Mouse (Mus musculus) spleen, embryonic (tissue): ENCODE results near the gene Dennd4b.

Experiments used
- CTCF ChIA-PET: fragments of 350-600 bp; sonication (Branson Sonifier 250); formaldehyde crosslinking; loops from one replicate; lab custom pipeline; 2022; lab: Charles Lee

Gene Dennd4b

DNA sequence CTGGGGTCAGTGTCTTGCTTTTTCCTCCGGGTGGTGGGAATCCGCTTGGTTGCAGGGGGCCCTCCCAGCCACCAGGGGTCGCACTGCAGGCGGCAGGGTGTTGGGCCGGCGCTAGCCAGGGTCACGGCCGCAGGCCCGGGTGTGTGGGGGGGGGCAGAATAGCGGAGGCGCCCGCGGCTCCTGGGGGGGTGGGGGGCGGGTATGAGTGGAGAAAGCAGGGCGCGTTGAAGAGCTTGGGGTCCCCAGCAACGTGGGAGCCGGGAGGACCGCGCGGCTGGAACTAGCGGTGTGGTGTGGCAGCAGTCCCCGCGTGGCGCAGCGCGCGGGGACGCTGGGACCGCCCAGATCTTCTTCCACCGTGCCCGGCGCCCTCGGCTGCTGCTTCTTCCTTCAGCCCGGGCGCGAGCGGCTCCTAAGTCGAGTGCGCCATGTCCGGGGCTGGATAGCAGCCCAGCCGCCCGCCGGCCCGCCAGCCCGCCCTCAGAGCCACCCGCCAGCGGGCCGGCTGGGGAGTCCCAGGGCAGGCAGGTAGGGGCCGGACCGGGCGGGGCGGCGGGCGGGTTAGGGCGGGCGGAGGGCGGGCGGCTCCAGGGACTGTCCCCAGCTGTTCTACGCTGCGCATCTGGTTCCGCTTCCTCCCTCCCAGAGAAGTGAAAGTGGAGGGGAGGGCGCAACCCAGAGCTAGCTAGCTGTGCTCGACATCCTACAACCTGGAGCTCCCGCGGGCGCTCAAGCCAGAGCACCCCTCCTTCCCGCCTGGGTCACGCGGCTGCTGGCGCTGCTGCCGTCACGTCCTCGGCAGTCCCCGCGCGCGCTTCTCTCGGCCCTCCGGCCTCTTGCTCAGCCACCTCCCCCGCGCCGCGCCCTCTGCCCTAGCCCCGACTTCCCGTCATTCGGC is at the start of gene Dennd4b:
Dennd4b (plus strand) TSS at position 152 of the 898 bp plus-strand sequence.
- CTCF ChIA-PET = interaction anchor here (0.6 kb wide), 1 partner anchor 14 kb away, joined by 4 read pairs; no protein-coding TSS in a partner anchor

DNA sequence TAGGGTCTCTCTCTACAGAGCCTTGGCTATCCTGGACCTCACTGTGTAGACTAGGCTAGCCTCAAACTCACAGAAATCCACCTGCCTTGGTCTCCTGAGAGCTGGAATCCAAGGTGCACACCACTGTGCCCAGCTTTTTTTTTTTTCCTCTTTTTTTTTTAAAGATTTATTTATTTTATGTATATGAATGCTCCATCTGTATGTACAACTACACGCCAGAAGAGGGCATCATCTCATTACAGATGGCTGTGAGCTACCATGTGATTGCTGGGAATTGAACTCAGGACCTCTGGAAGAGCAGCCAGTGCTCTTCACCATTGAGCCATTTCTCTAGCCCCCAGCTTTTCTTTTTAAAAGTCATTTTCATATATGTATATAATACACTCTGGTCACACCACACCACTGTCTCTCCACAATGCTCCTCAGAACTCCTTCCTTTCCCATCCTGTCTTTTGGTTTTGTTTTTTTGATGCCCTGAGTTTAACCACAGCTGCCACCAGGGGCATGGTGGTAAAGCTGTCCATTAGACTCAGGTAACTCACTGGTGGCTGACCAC is 49.1 kb upstream of the Dennd4b start:
- CTCF ChIA-PET = interaction anchor here (0.6 to 1.2 kb wide), 3 partner anchors 157 to 204 kb away, joined by 3 to 6 read pairs (median 4); no protein-coding TSS in a partner anchor

DNA sequence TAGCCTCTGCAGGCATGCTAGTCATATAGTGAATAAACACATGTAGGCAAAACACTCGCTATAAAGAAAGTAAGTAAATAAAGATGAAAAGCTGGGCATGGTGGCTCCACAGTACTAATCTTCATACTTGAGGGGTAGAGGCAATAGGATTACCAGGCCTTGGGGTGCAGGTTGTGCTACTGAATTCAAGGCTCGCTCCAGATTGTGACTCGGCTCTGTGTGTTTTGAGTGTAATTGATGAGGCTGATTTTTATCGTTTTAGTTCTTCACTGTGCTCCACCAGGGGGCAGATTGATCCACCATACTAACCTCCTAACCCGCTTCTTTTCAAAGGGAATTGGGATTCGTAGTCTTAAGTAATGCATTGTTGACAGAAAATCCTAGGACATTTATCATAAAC is 44.9 kb upstream of the Dennd4b start:
- CTCF ChIA-PET = interaction anchor here (0.6 to 1.1 kb wide), 2 partner anchors 37 to 72 kb away, joined by 3 to 6 read pairs; no protein-coding TSS in a partner anchor

DNA sequence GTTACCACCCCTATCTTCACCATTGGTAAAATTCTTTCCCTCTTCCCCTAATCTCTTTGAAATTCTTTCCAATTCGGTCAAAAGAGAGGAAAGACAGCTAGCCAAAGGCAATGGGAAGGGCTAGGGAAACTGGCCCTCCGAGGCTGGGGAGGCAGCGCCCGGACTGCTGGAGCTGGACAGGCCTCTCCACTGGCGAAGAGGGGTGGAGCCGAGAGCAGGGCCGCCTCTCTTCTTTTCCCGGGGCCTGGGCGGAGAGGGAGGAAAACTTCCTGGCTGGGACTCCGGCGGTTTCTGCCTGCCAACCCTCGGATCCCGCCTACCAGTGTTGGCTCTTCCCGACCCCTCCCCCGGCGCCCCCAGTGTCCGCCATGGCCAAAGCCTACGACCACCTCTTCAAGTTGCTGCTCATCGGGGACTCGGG is 44.4 kb upstream of the Dennd4b start:
- CTCF ChIA-PET = interaction anchor here (1.1 kb wide), 2 partner anchors 10 to 72 kb away, joined by 3 to 4 read pairs; no protein-coding TSS in a partner anchor

DNA sequence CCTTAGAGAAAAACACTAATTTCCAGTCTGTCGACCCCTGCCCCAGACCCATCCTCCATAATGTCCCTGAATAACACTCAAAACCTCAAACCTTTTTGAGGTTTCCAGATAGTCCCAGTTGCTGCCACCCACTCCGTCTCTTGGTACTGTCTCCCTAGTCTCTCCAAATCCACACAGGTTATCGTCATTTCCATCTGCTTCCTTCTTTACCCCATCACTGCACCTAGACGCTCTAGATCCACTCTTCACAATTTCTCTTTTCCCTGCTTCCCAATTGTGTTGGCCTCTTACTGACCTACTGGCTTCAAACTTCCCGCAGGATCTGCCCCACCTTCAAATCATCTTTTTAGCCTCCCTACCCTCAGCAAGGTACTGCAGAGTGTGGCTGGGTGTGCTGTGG is 43.9 kb upstream of the Dennd4b start:
- CTCF ChIA-PET = interaction anchor here (0.7 to 1.1 kb wide), 2 partner anchors 9 to 46 kb away, joined by 4 to 15 read pairs; no protein-coding TSS in a partner anchor

DNA sequence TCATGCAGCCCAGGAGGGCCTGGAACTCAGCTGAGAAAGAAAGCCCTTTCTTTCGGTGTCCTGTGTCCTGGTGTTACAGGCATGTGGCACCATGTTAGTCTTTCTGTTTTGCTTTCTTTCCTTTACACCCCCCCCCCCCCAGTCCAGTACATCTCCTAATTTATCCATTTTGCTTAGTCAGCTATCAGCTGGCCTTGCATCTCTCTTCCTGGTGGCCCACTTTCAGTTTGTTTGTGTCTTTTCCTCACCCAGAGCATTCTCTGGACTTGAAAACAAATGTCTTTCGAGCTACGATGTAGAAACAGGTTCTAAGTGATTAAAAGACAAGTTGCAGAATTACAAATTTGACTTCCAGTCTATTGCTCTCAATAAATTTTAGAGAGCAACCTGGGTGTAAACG is 42.5 kb upstream of the Dennd4b start:
- CTCF ChIA-PET = no interaction called here

DNA sequence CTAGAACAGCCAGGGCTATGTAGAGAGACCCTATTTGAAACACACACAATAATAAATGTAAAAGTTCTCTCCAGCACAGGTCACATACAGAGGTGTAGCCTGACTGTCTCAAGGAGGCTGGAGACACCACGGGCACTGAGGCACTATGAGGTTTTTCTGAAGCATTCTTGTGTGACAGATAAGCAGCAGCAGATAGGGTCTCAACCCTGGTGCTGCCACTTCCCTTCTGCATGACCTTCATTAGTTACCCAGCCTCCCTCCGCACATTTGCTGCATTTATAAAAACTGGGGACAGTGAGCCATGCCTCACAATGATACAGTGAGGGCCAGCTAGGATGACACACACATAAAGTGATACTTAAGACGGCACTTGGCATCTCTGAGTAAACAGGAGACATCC is 42.0 kb upstream of the Dennd4b start:
- CTCF ChIA-PET = no interaction called here

DNA sequence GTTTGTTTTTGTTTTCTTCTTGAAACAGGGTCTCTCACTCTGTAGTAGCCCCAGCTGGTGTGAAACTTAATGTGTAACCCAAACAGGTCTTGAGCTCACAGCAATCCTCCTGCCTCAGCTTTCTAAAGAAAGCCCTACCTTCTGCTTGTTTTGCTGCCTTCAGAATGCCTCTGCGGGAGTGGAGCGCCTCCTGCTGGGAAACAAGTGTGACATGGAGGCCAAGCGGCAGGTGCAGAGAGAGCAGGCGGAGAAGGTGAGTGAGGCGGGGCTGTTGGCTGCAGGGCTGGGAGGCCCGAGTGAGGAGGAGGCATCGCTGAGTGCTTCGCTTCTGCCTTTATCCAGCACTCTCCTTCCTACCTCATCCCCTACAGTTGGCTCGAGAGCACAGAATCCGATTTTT is 40.7 kb upstream of the Dennd4b start:
- CTCF ChIA-PET = interaction anchor here (0.5 kb wide), 1 partner anchor 106 kb away, joined by 21 read pairs; no protein-coding TSS in a partner anchor

DNA sequence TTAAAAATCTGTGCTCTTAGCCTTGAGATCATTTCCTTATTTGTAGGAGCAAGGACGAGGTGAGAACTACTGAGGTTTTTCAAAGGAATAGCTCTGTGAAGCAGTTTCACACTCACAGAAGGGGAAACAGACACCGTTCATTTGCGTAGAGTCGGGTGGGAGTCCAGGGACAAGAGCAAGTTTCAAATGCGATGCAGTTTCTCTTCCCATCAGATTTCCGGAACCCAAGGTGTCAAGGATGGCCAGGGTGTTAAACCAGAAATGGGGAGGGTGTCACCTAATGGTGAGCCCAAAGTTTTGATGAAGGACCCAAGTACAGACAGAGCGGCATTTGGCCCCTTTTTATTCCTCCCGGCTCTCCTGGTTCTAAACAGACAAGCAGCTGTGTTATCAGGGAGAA is 33.9 kb upstream of the Dennd4b start:
- CTCF ChIA-PET = interaction anchor here (0.7 to 1.4 kb wide), 3 partner anchors 10 to 154 kb away, joined by 3 to 4 read pairs (median 3); no protein-coding TSS in a partner anchor

DNA sequence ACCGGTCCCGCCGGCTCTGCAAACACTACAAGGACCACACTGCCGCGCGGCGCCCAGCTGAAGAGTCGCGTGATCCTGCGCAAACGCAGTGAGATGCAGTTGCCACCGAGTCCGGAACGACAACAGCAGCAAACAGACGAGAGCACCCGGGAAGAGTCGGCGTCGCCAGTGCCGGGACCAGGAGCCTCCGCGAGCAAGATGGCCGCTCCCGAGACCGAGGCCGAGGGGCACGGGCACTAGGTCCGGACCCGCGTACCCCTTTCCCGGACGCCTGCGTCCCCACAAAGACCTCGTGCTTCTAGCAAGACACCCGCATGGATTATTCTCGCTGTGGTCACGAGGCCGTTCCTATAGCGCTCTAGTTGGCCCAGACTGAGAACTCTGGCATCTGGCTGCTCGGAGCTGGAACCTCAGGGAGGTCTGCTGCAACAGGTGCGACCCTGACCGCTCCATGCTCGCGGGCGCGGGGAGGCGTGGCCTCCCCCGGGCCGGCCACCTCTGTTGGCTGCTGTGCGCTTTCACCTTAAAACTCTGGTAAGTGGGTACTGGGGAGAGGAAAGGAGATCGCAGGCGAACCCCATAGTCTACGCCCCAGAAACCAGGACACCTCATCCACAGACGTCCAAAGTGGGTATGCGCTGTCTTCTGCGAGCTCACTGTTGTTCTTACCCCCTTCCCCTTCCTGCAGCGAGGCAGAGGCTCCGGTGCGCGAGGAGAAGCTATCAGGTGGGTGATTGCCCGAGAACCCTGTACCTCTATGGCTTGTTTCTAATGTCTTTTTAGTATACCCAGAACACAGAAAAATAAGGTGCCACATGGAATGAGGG is 33.3 kb upstream of the Dennd4b start, which contains the start of gene Jtb:
Jtb (plus strand) TSS at position 91 of the 827 bp plus-strand sequence.
- CTCF ChIA-PET = interaction anchor here (0.5 to 0.6 kb wide), 2 partner anchors 10 to 24 kb away, joined by 3 to 5 read pairs; no protein-coding TSS in a partner anchor

DNA sequence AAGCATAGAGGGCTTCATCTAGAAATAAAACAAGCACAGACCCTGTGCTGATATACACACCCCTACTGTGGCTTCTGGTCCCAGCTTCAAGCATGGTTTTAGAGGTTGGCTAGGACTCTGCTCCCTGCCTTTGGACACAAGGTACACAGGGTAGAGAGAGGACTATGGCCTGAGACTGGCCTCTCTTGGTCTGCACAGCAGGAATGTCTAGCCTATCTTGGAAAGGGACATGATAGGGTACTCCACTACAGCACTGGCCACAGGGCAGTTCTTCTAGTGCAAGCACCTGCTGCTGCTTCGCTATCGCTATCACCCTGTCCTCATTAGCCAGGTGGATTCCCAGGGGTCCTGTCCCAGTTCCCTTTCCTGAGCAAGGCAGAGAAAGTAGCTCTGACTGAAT is 23.7 kb upstream of the Dennd4b start:
- CTCF ChIA-PET = interaction anchor here (0.5 kb wide), 1 partner anchor 15 kb away, joined by 4 read pairs; no protein-coding TSS in a partner anchor

DNA sequence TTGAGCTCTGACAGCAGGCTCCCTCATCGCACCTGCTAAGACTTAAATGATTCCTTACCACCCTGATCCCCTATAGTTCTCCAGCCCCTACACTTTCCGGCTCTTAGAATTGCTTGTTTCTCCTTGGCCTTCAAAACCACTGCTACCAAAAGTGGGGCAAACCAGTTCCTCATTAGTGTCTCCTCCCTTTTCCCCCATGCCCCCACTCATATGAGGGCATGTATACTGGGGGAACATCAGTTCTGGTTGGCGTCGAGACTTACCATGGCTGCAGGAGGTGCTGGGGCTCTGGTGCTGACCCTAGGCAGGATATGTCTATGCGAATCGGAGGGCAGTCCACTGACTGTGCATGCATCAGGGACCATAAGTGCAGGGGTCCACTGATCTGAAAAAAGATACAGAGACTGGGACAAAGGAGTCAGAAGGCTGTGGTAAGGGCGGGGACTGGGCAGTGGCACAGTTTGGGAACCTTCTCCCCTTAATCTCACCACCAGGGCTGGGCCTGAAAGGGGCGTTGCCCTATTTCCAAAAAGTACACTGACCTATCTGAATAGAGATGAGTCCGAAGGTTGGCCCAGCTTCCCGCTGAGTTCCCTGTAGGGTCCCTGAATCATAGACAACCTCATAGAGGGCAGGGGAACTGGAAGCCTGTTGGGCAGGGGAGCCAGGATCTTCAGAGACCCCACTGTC is 23.2 kb upstream of the Dennd4b start:
- CTCF ChIA-PET = no interaction called here

DNA sequence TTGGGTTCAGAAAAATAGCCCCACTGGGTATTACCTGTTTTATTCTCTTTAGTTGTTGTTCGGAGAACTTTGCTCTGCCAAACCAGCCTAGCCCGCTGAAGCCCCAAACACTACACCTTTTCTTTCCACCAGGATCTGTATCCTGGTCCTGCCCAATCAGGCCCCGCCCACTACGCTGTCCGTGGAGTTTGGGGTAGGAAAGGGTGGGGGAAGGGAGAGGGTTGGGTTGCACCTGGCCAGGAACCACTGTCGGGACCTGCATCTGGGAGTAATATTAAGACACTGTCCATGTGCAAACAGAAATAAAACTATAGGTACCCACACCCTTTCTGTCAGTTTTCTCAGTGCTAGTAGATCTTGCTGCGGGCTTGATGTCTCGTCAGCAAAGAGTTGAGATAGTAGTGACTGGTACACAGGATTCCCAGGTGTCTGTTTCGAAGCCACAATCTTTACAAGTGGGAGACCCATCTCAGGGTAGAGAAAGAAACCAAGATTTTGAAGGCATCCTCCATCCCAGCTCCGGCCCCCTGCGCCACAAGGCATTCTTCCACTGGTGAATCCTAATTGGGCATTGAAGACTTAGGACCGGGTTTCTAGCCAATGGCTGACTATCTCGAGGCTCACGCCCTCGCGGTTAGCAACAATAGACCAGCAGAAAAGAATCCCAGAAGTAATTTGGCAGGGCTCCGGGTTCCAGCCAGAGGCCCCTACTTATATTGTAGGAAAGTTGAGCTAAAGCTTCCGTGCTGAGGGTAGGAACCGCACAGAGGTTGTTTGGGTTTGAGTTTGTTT is 21.8 kb upstream of the Dennd4b start, which contains the start of gene Creb3l4:
Creb3l4 (minus strand) TSS at position 529 of the 792 bp plus-strand sequence.
- CTCF ChIA-PET = no interaction called here

DNA sequence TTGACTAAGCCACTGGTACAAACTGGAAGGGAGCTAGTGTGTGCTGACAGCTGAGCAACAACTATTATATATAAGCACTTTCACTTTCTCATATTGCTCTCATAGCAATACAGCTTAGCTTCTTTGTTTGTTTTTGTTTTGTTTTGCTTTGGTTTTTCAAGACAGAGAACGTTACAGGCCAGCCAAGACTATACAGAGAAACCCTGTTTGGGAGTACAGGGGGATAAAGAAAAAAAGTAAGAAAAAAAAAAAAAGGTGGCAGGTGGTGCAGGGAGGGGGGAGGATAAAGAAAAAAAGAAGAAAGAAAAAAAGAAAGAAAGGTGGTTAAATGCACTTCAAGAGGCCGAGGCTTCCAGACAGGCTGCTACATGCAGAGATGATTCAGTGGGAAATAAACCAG is 19.6 kb upstream of the Dennd4b start:
- CTCF ChIA-PET = interaction anchor here (1.1 kb wide), 1 partner anchor 24 kb away, joined by 5 read pairs; no protein-coding TSS in a partner anchor

DNA sequence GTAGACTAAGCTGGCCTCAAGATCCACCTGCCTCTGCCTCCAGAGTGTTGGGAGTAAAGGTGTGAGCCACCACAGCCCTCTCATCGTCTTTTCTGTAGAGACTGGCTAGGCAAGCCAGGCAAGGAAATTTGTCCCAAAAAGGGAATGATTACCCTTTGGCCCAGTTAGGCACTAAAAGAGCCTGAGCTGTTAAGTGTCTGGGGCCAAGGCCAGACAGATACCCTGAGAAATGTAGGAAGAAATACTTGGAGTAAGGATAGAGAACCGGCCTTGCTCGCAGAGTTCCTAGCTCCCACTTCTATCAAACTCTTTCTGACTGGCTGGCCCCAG is 17.4 kb upstream of the Dennd4b start:
- CTCF ChIA-PET = interaction anchor here (0.7 kb wide), 1 partner anchor 189 kb away, joined by 3 read pairs; no protein-coding TSS in a partner anchor

DNA sequence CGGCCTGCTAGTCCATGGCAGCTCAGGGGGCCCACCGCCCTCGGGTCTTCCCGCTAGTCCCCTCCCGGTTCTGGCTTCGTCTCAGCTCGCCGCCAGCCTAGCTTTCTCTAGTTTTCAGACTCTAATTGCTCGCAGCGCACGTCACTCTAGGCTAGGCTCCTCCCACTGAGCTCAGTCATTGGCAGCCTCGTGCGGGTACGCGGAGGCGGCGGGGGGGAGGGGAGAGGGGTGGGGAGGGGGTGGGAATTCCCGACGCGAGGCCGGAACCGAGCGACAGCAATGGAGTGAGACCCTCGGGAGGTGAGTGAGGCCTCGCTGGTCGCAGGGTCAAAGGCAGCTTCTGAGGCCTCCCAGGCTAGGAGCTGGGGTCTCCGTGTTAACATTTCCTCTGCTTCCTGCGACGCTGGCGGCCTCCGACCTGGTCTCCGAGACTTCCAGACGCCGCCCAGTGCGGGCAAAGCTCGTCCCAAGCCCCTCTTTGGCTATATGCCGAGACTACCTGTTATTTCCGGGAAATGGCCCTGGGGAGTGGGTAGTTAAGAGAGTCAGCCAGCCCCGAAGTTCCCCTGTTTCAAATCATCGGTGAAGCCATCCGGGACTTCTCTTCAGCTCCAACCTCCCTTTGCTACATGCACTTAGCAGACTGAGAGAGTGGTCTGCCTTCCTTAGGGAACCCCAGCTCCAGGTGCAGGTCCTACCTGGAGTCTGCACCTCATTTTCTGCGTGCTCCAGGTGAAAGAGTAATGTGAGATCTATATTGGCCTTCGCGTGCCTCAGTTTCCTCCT is 16.8 kb upstream of the Dennd4b start, which contains the start of gene Slc39a1:
Slc39a1 (plus strand) TSS at position 213 of the 786 bp plus-strand sequence.
- CTCF ChIA-PET = interaction anchor here (0.7 kb wide), 1 partner anchor 189 kb away, joined by 3 read pairs; no protein-coding TSS in a partner anchor

DNA sequence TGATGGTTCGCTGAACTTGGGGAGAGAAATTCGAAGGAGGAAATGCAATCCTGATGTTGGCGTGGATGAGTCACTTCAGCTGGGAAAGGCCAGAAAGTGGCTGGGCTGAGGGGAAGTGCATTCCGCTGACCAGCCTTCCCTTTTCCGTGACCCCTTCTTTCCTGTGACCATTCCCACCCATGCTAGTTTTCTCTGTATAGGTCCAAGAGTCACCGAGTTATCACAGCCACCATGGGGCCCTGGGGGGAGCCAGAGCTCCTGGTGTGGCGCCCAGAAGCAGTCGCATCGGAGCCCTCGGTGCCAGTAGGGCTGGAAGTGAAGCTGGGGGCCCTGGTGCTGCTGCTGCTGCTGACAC is 16.3 kb upstream of the Dennd4b start:
- CTCF ChIA-PET = no interaction called here

DNA sequence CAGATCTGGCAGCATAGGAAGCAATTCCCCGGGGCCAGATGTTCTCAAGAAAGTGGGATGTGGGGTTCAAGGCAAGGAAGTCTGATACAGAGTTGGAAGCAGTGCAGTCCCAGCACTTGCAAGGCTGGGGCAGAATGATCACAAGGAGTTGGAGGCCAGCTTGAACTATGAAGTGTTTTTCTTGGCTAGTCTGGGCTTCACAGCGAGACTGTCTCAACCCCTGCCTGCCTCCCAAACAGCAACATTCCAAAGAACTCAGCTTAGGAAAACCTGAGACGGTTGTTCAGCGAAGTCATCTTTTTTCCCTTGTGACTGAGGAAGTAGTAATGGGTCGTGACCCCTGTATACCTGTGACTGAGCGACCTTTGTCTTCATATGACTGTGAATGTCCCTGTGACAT is 14.2 kb upstream of the Dennd4b start:
- CTCF ChIA-PET = interaction anchor here (0.6 kb wide), 1 partner anchor 14 kb away, joined by 4 read pairs; no protein-coding TSS in a partner anchor
